Mouse (Mus musculus) megakaryocyte, embryonic 14.5 days (primary cell): ENCODE measurements around the gene Gja4.

Source experiments
- FLI1 ChIP-seq: IDR thresholded peaks from 2 replicates; pipeline ENCODE4 v1.6.1; 2012; ENCODE audit warnings: low read length, inconsistent platforms, mixed read lengths
- GATA1 ChIP-seq: IDR thresholded peaks from 3 replicates; pipeline ENCODE4 v1.6.1; 2012; ENCODE audit warnings: mixed read lengths, low read length, inconsistent platforms, borderline replicate concordance

DNA sequence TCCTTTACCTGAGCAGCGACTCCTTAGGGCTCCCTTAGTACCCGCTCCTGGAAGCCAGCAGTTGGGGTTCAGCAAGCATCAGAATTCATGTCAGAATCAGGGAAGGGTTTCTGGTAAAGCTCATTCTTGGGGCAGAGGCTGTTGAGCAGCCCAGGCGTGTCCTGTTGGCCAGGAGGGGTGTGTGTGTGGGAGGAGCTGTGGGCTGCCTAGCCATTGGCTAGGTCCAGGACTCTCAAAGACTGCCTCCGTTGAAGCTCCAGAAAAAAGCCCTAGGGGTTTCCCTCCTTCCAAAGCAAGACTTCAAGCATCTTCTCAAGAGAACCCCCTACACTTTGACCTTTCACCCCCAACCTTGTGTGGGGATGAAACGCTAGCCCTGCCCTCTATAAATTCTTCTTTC lies 44.2 kb upstream of the Gja4 start, which contains the start of gene Gjb5:
- no peak for TF ChIP-seq GATA1
- no peak for TF ChIP-seq FLI1
